Mouse (Mus musculus) ES-E14 (cell line): ENCODE measurements around the gene Accsl.

Experiments
- CHD2 ChIP-seq: IDR thresholded peaks from 2 replicates; pipeline ENCODE4 v1.6.1; 2014; ENCODE audit warnings: mild to moderate bottlenecking, low read depth, low read length, inconsistent platforms
- HCFC1 ChIP-seq: IDR thresholded peaks from 2 replicates; pipeline ENCODE4 v1.6.1; 2012; ENCODE audit warnings: low read length, inconsistent platforms, borderline replicate concordance; ENCODE audit not compliant: insufficient read depth
- MAFK ChIP-seq: IDR thresholded peaks from 2 replicates; pipeline ENCODE4 v1.6.1; 2014; ENCODE audit warnings: mild to moderate bottlenecking, low read depth, low read length, inconsistent platforms; ENCODE audit not compliant: insufficient read depth
- ZC3H11A ChIP-seq: IDR thresholded peaks from 2 replicates; pipeline ENCODE4 v1.6.1; 2012; ENCODE audit warnings: low read depth, mild to moderate bottlenecking, inconsistent platforms, low read length, borderline replicate concordance

- TF ChIP-seq HCFC1 (no peak), MAFK (no peak), CHD2 (no peak), ZC3H11A (no peak)
These were observed 60.9 kb downstream of the Accsl start for GRCm38 (mm10) chr2:93808071-93808470.
